Mouse (Mus musculus): Measurements from ENCODE around the gene Csf3.
A peak's percentile ranks its signal among the peaks of the same experiment; 100 is the strongest.
"Not testable (repeated sequence)": the region's sequence is repeated elsewhere in the genome, so short reads cannot be mapped to it uniquely, and the experiment has no call there.

Csf3 gene

GRCm38 (mm10) chr11:98701213-98701670, at the start of gene Csf3:
TSS of gene Csf3 (plus strand) at chr11:98701263.
- DNase-seq: no peak

DNA sequence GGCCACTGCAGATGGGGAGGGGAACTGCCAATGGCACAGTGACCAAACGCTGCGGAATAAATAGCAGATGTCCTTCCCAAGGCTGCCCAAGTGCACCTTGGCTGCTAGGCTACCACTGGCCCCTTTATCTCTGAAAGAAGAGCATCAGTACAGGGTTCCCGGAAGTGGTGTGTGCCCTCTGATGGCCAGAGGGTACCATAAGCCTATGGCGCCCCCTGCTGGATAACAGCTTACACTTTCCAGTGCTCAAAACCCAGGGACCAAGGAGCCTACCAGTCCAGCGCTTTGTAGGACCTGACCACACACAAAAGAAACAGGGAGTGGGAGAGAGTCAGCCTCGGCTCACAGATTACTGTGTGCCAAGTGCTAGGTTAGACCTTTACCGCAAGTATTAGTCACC, 46.0 kb upstream of the Csf3 start:
- DNase-seq: peak; percentile 59

DNA sequence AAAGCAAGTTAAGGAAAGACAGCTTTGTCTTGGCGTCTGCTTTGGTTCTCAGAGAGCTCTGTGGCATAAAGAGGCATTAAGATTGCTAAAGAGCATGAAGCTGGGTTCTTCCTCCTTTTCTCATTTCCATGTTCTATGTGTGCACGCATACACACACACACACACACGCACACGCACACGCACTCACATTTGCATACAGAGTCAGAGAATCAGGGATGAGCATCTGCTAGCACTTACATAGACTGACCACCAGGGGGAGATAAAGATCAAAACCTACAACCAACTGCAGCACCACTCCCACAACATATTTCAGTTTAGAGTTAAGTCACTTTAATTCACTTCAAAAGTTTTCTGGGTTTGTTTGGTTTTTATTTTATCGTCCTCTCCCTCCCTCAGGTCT, 40.5 kb upstream of the Csf3 start:
- DNase-seq: peak; percentile 72

DNA sequence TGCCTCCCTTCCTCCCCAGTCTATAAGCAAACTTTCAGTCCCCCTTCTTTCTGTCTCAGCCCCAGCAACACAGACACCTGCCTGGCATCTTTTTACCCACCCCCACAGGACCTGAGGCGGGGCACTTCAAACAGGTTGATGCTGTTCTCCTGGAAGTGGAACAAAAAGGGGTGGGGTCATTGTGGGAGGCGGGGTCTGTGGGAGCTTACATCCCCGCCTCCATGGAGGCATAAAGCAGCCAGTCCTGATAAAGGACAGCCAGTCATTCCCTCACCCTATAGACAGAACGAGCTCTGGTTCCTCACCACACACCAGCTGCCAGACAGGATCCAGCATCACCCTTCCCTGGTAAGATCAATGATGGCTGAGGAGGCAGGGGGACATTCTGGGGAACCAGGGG, 37.0 kb upstream of the Csf3 start, which contains the start of gene Gsdma:
TSS of gene Gsdma (plus strand) at position 261 of the 400 bp plus-strand sequence.
- DNase-seq: no peak

GRCm38 (mm10) chr11:98668984-98669383, 32.1 kb upstream of the Csf3 start:
- no peak for DNase-seq

DNA sequence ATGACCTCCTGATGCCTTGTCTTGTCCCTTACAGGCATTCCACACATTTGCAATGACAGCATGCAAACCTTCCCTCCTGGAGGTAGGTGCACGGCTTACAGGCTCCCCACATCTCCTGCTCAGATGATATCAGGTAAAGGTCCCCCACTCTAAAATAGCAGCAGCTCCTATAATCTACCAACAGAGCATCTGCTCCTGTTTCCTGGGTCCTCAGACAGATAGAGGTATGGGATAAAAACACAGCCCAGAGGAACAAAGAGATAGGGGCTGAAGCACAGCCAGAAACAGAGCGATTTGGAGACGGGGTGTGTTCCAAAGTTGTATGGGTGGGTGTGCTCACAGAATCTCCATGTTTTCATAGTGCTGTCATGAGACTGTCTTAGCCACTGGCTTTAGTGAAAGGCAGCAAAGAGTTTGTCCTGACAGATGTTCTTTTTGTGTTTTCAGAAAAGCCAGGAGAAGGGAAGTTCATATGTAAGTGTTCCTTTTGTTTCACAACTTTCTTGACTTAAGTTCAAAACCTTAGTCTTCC, 29.7 kb upstream of the Csf3 start:
- no peak for DNase-seq

DNA sequence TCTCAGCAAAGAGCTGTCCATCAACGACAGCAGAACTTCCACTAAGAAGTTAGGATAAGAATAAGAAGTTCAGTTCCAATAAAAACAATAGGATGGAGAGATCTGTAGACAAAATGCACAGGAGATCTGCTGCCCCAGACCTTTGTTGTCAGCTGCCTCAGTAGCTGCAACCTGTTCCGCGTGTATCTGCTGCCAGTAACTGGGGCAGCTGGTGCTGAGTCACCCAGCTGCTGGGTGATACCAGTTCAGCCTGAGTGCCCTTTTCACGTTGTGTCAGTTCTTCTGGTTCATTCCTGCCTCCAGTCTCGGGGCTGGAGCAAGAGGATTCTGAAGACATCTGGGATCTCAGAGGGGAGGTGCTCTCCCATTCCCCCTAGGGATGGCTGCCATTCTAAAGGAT, 29.2 kb upstream of the Csf3 start:
- DNase-seq: no peak

DNA sequence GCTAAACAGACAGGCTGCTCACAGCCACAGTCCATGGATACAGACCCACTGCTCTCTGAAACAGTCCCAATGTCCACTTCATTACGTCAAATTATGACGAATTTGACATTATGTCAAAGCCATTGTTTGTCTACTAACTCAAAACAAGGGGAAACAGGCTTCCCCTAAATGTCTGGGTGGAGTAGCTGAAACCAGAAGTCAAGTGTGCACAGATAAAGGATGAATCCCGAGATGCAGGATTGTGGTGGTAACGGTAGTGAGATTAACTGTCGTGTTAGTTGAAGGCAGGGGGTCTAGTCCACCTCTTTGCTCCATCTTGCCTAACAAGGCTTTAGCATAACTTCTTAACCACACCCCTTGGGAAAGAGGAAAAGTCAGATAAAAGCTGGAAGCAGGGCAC, 28.6 kb upstream of the Csf3 start:
- DNase-seq: no peak

DNA sequence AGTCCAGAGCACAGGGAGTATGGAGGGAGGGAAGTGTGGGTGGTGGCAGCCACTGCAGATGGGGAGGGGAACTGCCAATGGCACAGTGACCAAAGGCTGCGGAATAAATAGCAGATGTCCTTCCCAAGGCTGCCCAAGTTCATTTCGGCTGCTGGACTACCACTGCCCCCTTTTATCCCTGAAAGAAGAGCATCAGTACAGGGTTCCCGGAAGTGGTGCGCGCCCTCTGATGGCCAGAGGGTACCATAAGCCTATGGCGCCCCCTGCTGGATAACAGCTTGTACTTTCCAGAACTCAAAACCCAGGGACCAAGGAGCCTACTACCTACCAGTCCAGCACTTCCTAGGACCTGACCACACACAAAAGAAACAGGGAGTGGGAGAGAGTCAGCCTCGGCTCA, 27.9 kb upstream of the Csf3 start:
- peak; percentile 72 for DNase-seq

GRCm38 (mm10) chr11:98675829-98676363, 25.2 kb upstream of the Csf3 start:
- DNase-seq: no peak

DNA sequence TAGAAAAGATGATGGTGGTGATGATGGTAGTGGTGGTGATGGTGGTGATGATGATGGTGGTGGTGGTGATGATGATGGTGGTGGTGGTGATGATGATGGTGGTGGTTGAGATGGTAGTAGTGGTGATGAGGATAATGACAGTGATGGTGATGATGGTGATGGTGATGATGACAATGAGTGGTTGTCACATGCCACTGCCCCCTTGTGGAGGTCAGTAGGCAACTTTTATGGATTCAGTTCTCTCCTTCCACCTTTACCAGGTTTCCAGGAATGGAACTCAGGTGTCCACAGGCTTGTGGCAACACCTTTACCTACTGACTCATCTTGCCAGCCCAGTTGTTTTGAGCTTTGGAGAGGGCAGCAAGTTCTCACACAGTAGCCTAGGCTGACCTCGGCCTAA, 21.0 kb upstream of the Csf3 start:
- DNase-seq: no peak

DNA sequence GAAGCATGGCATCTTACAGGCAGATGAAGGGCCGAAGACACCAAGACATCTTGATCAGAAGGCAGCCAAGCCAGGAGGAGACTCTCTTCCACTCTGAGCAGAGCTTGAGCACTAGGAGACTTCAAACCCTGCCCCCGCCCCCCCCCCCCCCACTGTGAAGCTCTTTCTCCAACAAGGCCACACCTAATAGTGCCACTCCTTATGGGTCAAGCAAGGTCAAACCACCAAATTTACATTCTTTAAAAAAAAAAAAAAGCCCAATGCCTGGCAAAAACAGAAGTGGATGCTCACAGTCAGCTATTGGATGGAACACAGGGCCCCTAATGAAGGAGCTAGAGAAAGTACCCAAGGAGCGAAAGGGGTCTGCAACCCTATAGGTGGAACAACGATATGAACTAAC, 20.5 kb upstream of the Csf3 start:
- DNase-seq: not testable (repeated sequence)

- no peak for DNase-seq
Measured at GRCm38 (mm10) chr11:98681186-98681585, 19.9 kb upstream of the Csf3 start.

DNA sequence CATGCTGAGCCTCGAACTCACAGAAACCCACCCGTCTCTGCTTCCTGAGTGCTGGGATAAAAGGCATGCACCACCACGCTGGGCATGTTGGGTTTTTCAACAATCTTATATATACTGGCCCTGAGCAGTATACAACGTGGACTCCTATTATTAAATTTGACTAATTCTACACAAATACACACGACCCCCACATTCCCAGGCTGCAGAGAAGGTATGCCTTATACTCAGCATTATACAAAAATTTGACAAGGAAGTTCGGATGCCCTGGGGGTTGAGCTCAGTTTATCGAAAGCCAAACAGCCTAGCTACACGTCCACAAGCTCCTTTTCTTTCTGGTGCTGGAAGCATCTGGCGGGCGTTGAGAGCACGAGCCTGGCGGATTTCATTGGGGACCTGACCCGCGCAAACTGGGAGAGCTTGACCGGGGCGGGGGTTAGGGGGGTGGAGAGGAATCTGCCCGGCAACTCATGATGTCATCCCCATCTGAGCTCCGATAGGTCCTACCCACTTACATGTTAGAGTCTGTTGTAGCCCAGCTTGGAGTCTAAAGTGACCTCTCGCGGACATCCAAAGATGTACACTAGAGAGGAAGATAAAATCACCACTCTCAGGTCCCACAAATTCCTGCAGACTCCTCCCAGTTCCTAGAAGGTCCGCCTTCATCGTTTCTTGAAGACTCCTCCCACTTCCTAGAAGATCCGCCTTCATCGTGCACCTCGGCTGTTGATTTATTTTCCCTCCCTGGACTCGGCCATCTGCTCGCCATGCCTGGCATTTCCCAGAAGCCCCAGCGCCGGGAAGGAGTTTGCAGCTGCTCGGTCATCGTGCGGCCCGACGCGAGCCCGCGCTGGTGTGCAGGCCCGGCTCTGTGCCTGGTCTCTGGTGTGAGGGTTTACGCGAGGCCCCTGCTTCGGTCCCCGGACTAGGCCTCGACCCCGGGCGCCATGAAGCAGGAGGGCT, 19.0 kb upstream of the Csf3 start, which contains the start of gene Psmd3:
TSS of gene Psmd3 (plus strand) at position 769 of the 960 bp plus-strand sequence.
- DNase-seq: peak; percentile 98

DNA sequence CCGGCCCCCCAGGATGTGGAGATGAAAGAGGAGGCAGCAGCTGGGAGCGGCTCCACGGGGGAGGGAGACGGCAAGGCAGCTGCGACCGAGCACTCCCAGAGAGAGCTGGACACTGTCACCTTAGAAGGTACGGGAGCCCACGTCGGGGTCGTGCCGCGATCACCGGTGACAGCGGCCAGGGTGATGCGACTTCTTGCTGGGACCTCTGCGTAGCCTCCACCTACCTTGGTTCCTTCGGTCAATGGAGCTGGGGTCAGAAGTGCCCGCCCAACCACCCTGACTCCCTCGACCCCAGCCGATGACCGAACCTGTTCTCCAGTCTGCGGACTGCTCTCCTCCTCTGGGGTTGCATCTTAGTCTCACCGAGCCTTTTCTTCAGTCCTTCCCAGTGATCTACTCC, 18.3 kb upstream of the Csf3 start:
- peak; percentile 30 for DNase-seq

DNA sequence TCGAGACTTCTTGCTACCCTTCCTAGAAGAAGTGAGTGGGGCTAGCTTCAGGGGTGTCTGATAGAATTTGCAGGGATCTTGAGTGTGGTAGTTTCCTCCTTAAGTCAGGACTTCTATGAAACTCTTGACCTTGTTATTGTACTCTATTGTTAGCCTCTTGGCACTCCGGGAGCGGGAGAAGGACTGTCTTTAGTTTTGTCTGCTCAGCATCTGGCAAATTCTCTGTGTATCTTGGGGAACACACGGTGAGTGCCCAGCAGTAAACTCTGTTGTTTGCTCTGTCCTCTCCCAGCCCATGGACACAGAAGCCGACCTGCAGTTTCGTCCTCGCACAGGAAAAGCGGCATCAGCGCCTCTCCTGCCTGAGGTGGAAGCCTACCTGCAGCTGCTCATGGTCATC, 15.4 kb upstream of the Csf3 start:
- DNase-seq: no peak

DNA sequence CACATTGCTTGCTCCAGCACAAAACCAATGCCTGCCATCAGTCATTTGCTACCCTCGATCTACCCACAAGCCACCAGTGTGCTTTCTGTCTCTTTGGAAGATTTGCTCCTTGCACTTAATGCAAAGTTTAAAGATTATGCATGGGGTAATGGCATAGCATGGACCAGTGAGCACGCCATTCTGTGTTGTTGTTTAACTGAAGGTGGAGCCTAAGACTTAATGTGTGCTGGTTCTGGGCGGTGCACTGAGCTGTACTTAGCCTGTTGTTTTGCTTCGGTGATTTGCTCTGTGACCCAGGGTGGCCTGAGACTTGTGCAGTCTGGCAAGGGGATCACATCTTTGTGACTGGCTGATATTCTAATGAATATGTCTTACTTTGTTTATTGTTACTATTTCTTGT, 14.1 kb upstream of the Csf3 start:
- no peak for DNase-seq

GRCm38 (mm10) chr11:98688009-98688408, 13.1 kb upstream of the Csf3 start:
- DNase-seq: no peak

GRCm38 (mm10) chr11:98693201-98693600, 7.9 kb upstream of the Csf3 start:
- DNase-seq: no peak

- no peak for DNase-seq
Measured at GRCm38 (mm10) chr11:98693746-98694145, 7.3 kb upstream of the Csf3 start.

- DNase-seq: no peak
Measured at GRCm38 (mm10) chr11:98694301-98694700, 6.8 kb upstream of the Csf3 start.

GRCm38 (mm10) chr11:98695408-98695807, 5.7 kb upstream of the Csf3 start:
- DNase-seq: no peak

- DNase-seq: no peak
Measured at GRCm38 (mm10) chr11:98696454-98697216, 4.4 kb upstream of the Csf3 start.

Measured in lung, postnatal 10 days (tissue).